Mouse (Mus musculus): Measurements from ENCODE around the gene Dixdc1.
"Not testable (repeated sequence)": the region's sequence is repeated elsewhere in the genome, so short reads cannot be mapped to it uniquely, and the experiment has no call there.

Dixdc1 gene

GRCm38 (mm10) chr9:50658941-50659388 is 80.4 kb downstream of the Dixdc1 start:
- no peak for DNase-seq (ENCODE audit: low spot score in 2 of 2)

- no peak for DNase-seq (ENCODE audit: low spot score in 2 of 2)
Observed at GRCm38 (mm10) chr9:50658391-50658790, 80.9 kb downstream of the Dixdc1 start.

GRCm38 (mm10) chr9:50650503-50650902 is 88.8 kb downstream of the Dixdc1 start:
- DNase-seq (ENCODE audit: low spot score in 2 of 2): no peak

- DNase-seq (ENCODE audit: low spot score in 2 of 2): no peak
Observed at GRCm38 (mm10) chr9:50646826-50647370, 92.4 kb downstream of the Dixdc1 start.

- no peak for DNase-seq (ENCODE audit: low spot score in 2 of 2)
Observed at GRCm38 (mm10) chr9:50634270-50634669, 105.0 kb downstream of the Dixdc1 start.

GRCm38 (mm10) chr9:50633059-50633458 is 106.3 kb downstream of the Dixdc1 start:
- DNase-seq (ENCODE audit: low spot score in 2 of 2): no peak

GRCm38 (mm10) chr9:50632016-50632688 is 107.2 kb downstream of the Dixdc1 start:
- no peak for DNase-seq (ENCODE audit: low spot score in 2 of 2)

- not testable (repeated sequence) for DNase-seq (ENCODE audit: low spot score in 2 of 2)
Observed at GRCm38 (mm10) chr9:50630903-50631302, 108.4 kb downstream of the Dixdc1 start.

- no peak for DNase-seq (ENCODE audit: low spot score in 2 of 2)
Observed at GRCm38 (mm10) chr9:50617794-50618330, 121.5 kb downstream of the Dixdc1 start.

- peak; percentile 86 to 88 for DNase-seq (ENCODE audit: low spot score in 2 of 2)
Observed at GRCm38 (mm10) chr9:50616766-50617603, 122.3 kb downstream of the Dixdc1 start, which contains the start of the genes Pih1d2 and Nkapd1. Gene Pih1d2 (plus strand): TSS chr9:50617321. Gene Nkapd1 (minus strand): TSS chr9:50617464.

- DNase-seq (ENCODE audit: low spot score in 2 of 2): no peak
Observed at GRCm38 (mm10) chr9:50616161-50616560, 123.2 kb downstream of the Dixdc1 start.

Data from urinary bladder, postnatal 36 days (tissue).